Mouse (Mus musculus) activated CD4-positive, CD25-positive, alpha-beta regulatory T cell, adult 9 weeks (primary cell): Measurements from ENCODE around the gene Chd4. TPM values are rescaled to one million over a fixed set of nuclear protein-coding genes. Genes with fewer than 3 reads are reported as not detected.

ENCODE experiments used
- polyA plus RNA-seq: library from polyadenylated mRNA; unstranded; fragments of 100-300 nt; shearing (Covaris generic); gene quantifications from one replicate; pipeline ENCODE4 v1.2.1, GENCODE M21; 2017

Gene Chd4
- 81.7 TPM for polyA plus RNA-seq

DNA sequence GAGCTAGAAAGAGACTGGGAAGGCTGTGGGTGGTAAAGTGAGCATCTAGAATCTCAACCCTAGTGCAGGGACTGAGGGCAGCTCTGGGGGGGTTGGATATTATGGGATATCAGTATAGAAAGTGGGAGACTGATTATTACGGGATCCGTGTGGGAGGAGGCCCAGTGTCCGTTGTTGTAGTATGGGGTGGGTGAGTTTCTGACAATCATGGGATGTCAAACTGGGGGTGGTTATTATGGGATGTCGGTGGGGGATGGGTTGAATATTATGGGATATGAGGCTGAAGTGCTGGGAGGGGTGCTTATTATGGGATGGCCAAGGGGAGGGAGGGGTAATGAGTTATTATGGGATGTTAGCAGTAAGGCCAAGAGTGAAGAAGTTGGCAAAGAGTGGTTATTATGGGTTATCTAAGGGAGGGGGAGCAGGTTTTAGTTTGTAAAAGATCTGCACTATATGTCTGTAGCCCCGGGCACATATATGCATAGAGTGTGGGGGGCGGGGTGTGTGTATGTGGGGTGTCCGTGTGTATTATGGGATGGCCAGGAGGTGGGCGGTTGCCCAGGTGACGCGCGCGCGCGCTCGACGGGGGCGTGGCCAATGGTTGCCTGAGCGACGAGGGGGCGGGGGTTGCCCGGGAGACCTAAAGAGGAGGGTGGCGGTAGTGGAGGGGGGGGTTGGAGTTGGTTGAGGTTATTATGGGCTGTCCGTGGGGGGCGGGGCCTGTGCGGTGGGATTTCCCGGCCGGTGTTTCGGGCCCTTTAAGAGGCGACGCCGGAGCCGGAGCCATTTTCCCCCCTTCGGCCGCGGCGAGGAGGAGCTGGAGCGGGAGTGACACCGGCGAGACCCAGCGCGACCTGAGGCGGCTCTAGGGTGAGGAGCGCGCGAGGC, at the start of gene Chd4:
Chd4 (plus strand) TSS at position 591 of the 888 bp plus-strand sequence.

DNA sequence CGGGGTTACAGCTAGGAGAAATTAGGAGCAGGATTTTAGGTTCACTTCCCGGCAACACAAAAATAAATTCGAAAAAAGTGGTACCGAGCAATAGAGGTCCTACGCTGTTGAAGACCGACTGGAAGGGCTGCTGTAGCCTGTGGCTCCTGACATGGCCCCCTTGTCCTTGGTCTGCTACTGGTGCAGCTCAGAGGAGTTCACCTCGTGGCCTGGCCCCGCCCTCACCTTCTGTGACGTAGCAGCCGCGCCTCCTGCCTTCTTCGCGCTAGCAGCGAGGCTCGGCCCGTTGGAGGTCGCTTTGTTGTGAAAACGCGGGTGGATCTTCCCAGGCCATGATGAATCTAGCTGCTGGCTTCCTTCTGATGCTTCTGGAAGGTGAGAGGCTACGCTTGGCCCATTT, 46.1 kb upstream of the Chd4 start, which contains the start of gene Acrbp:
Acrbp (plus strand) TSS at position 12 of the 400 bp plus-strand sequence.

GRCm38 (mm10) chr6:125067571-125067995, 28.2 kb upstream of the Chd4 start, which contains the start of gene Lpar5:
TSS of gene Lpar5 (plus strand) at chr6:125067920.

DNA sequence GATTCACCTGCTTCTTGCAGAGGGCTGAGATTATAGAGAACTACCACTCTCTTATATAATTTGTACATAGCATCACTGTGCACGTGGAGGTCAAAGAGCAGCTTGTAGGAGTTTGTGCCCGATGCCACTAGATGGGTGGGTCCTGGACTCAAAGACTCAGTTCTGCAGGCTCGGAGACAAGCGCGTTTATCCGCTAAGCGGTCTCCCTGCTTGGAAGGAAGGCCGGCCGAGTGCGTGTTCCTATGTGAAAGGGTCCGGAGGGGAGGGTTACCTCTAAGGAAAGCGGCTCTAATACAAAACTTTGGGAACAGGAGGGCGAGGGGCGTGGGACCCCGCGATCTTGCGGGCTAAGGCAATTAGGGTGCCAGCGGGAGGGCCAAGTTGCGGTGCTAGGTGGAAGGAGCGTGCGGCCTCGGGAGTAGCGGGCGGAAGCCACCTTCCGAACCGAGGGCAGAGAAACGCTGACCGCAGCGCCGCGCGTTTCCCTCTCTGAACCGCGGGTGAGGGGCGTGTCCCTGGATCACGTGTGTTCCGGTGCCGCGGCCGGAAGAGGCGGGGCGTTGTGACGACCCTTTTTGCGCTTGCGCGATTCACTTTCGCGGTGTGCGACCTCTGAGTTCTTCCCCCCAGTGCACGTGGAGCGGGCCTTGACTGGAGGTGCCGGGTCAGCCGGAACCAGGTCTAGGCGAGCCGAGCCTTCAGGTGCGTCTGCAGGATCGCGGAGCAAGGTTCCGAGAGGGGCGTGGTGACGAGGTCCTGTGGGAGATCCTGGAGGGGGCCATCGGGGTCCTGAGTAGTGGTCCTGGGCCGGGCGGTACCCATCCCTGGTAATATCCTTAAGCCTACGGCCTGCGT, 35.7 kb downstream of the Chd4 start, which contains the start of gene Nop2:
Nop2 (plus strand) TSS at position 608 of the 855 bp plus-strand sequence.

DNA sequence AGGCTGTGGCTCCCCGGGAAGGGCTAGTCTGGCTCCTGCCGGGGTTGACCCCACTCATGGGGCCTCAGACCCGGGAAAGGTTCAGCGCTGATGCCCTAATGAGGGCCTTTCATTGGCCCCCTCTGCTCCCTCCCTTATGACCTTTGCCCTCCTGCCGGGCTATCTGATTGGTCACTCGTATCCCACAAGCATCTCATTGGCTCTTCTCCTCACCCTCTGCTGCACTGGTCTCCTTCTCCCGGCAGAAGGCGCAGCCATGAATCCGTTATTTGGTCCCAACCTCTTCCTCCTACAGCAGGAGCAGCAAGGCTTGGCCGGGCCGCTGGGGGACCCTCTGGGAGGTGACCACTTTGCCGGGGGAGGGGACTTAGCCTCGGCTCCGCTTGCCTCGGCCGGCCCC, 49.2 kb downstream of the Chd4 start, which contains the start of gene Iffo1:
Iffo1 (plus strand) TSS at position 241 of the 400 bp plus-strand sequence.

DNA sequence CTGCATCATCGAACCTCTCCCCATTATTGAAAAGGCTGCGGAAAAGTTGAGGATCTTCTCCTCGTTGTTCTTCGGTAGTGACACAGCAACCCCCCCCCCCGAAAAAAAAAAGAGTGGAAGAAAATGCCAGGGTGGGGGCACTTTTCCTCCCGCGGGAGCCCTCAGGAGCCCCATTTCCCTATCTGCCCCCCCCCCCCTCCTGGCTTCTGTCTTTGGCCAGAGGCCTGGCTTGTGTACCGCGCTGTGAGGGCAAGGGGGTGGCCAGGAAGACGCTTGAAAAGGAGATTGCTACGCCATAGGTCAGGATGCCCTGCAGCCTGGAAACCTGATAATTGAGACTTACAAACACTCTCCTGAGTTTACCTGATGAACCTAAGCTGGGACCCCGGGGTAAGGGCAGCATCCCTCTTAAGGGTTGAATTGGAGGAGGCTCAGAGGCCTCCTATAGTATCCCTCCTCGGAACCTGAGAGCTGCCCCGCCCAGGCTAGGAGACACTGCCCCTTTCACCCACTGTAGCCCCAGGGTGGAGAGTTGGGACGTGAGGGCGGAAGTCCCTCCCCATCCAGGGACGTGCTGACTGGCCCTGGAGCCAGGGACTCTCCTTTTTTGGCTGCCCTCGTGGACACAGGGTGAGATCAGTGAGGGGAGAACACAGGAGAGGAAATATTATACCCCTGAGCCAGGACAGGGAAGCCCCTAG, 70.4 kb downstream of the Chd4 start, which contains the start of gene Gapdh:
Gapdh (minus strand) TSS at position 417 of the 701 bp plus-strand sequence.

Other genes starting within 250 kb of the Chd4 start
- gene P3h3, start 238.2 kb upstream of the Chd4 start, polyA plus RNA-seq, result not detected
- gene Gpr162, start 232.0 kb upstream of the Chd4 start, polyA plus RNA-seq, result 0.20 TPM
- gene Cd4, start 207.8 kb upstream of the Chd4 start, polyA plus RNA-seq, result 296 TPM
- 4.6 TPM for gene Lag3, start 184.3 kb upstream of the Chd4 start, polyA plus RNA-seq
- 14.2 TPM for gene Ptms, start 175.9 kb upstream of the Chd4 start, polyA plus RNA-seq
- gene Mlf2, start 164.6 kb upstream of the Chd4 start, polyA plus RNA-seq, result 160 TPM
- 91.9 TPM for gene Cops7a, start 130.4 kb upstream of the Chd4 start, polyA plus RNA-seq
- not detected for gene Pianp, start 99.3 kb upstream of the Chd4 start, polyA plus RNA-seq
- gene Zfp384, start 86.8 kb upstream of the Chd4 start, polyA plus RNA-seq, result 22.4 TPM
- 87.6 TPM for gene Ing4, start 56.2 kb upstream of the Chd4 start, polyA plus RNA-seq
- gene Acrbp, start 46.3 kb upstream of the Chd4 start, polyA plus RNA-seq, result 28.2 TPM
- 18.5 TPM for gene Lpar5, start 28.1 kb upstream of the Chd4 start, polyA plus RNA-seq
- 67.0 TPM for gene Nop2, start 35.9 kb downstream of the Chd4 start, polyA plus RNA-seq
- 13.0 TPM for gene Iffo1, start 49.3 kb downstream of the Chd4 start, polyA plus RNA-seq
- 406 TPM for gene Gapdh, start 70.5 kb downstream of the Chd4 start, polyA plus RNA-seq
- 30.2 TPM for gene Ncapd2, start 95.7 kb downstream of the Chd4 start, polyA plus RNA-seq
- 108 TPM for gene Mrpl51, start 95.8 kb downstream of the Chd4 start, polyA plus RNA-seq
- gene Vamp1, start 119.6 kb downstream of the Chd4 start, polyA plus RNA-seq, result 62.0 TPM
- gene Tapbpl, start 135.9 kb downstream of the Chd4 start, polyA plus RNA-seq, result 139 TPM
- gene Cd27, start 141.0 kb downstream of the Chd4 start, polyA plus RNA-seq, result 688 TPM
- 1.6 TPM for gene Tuba3a, start 190.1 kb downstream of the Chd4 start, polyA plus RNA-seq
- gene Ltbr, start 217.9 kb downstream of the Chd4 start, polyA plus RNA-seq, result not detected
- gene Scnn1a, start 224.7 kb downstream of the Chd4 start, polyA plus RNA-seq, result not detected